Mouse (Mus musculus) lung, postnatal 10 days (tissue): Measurements from ENCODE around the gene Kcnj13.

Experiments used
- DNase-seq: peaks from one replicate; pipeline ENCODE4 v3.0.0; 2021

The Kcnj13 gene

GRCm38 (mm10) chr1:87394594-87394993 is at the start of gene Kcnj13:
Gene Kcnj13 (minus strand): TSS chr1:87394729.
- no peak for DNase-seq

- DNase-seq, result no peak
Observed at GRCm38 (mm10) chr1:87436583-87436982, 42.1 kb upstream of the Kcnj13 start.

GRCm38 (mm10) chr1:87435125-87435524 is 40.6 kb upstream of the Kcnj13 start:
- no peak for DNase-seq

- peak; percentile 27 for DNase-seq
Observed at GRCm38 (mm10) chr1:87418733-87419132, 24.2 kb upstream of the Kcnj13 start.

GRCm38 (mm10) chr1:87409380-87409779 is 14.9 kb upstream of the Kcnj13 start:
- DNase-seq, result no peak

- DNase-seq, result no peak
Observed at GRCm38 (mm10) chr1:87406012-87406411, 11.5 kb upstream of the Kcnj13 start.

- no peak for DNase-seq
Observed at GRCm38 (mm10) chr1:87404710-87405109, 10.2 kb upstream of the Kcnj13 start.

GRCm38 (mm10) chr1:87396923-87397586 is 2.5 kb upstream of the Kcnj13 start:
- peak; percentile 50 for DNase-seq

GRCm38 (mm10) chr1:87393444-87394195 is 909 bp downstream of the Kcnj13 start:
- no peak for DNase-seq

GRCm38 (mm10) chr1:87386436-87387092 is 8.0 kb downstream of the Kcnj13 start:
- DNase-seq, result no peak

GRCm38 (mm10) chr1:87381152-87381551 is 13.4 kb downstream of the Kcnj13 start:
- no peak for DNase-seq

- DNase-seq, result peak; percentile 7
Observed at GRCm38 (mm10) chr1:87379919-87380318, 14.6 kb downstream of the Kcnj13 start.

GRCm38 (mm10) chr1:87378024-87378560 is 16.4 kb downstream of the Kcnj13 start:
- DNase-seq, result no peak

- DNase-seq, result no peak
Observed at GRCm38 (mm10) chr1:87360276-87360675, 34.3 kb downstream of the Kcnj13 start.

GRCm38 (mm10) chr1:87350576-87350975 is 44.0 kb downstream of the Kcnj13 start:
- no peak for DNase-seq
